Mouse (Mus musculus) heart, postnatal 10 days (tissue): Measurements from ENCODE around the gene Sstr5. TPM values are rescaled to one million over a fixed set of nuclear protein-coding genes. Genes with fewer than 3 reads are reported as not detected.

Experiments
- DNase-seq, 2 experiments: peaks; one replicate each; pipeline ENCODE4 v3.0.0; 2021
- intact Hi-C: fragments of 180-260 bp; cut with DNase I; formaldehyde crosslinking; loops from one replicate; pipeline ENCODE4 v1.15.1; 2025
- total RNA-seq, 2 experiments: library from RNA; stranded (reverse); gene quantifications; 2 replicates each; pipeline ENCODE4 v1.2.3; 2021

The Sstr5 gene
- total RNA-seq, 2 experiments from 2014 or later: not detected

DNA sequence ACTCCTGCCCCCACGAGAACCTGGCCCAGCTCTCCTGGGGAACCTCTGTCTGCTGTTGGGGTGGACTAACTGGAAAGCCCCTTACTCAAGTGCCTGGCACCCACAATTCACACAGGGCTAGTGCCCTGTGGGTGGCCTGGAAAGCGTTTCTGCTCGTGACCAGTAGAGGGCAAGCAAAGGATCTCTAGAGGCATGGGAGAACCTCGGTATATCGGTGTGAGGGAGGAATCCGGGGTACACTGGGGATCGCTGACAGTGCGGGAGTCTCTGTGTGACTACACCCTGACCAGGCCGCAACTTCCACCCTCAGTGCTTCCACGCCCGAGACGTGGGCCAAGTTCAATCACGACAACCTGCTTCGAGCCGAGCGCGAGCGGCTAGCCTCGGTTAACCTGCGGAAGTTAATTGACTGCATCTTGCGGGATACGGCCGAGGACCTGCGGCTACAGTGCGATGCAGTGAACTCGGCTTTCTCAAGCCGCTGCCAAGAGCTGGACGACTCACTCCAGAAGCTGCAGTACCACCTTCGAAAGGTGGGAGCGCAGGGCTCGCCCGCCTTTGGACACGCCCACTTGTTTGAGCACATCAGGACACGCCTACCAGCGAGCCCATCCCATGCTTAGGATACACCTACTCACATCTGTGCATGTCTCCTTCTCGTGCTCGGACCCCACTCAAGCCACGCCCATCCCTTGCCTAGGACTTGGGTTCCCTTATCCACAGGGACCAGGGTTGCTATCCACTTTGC lies 22.6 kb downstream of the Sstr5 start:
- intact Hi-C loops: no loop called here
- peak in 1 of 2 experiments; percentile 75 for DNase-seq

DNA sequence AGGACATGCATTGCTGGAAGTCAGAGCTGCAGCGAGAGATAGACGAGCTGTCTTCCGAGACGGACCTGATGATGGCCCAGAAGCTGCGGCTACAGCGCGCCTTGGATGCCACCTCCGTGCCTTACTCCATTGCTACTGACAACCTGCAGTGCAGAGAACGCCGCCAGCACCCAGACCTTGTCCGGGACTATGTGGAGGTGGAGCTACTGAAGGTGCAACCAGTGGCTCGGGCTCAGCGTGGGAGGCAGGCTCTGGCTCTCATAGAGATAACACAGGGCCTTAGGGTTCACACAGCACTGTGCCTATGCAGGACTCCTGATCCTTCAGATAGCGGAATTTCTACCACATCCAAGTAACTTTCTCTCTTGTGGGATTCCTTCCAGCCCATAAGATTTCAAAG lies 25.0 kb downstream of the Sstr5 start:
- intact Hi-C loops: no loop called here
- no peak for DNase-seq

DNA sequence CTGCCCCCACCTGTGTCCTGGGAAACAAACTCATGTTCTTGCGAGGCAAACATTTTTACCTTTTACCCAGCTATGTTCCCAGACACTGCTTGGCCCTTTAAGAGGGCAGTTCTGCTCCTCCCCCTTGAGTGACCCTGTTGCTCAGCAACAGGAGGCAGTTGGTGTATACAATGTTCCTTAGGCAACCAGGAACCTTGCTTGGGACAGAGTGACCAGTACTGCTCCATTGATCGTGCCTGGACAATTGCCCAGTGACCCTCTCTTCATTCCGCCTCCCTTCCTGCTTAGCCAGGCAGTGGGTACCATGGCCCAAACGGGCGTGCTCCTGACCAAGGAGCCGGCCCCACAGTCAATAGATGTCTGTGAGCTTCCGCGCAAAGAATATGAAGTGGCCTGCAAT lies 25.7 kb downstream of the Sstr5 start:
- peak; percentile 41 to 46 for DNase-seq
- intact Hi-C loops: no loop called here

DNA sequence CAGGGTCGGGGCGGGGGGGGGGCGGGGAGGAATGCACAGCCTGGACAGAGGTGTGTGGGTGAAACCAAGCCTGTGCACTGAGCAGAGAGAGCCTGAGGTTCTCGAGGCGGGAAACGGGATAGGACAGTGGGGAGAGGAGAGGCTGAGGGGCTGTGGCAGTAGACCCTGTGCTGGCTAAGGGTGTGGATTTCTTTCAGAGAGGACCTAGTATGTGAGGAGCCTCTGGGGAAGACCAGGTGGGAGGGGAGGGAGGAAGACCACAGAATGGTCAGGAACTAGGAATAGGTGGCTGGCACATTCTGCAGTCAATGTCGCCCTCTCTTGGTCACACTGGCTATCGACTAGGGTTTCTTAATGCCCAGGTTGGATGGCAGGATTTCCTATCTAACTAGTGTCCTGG lies 27.3 kb downstream of the Sstr5 start:
- DNase-seq: peak; percentile 72 to 82
- intact Hi-C loops: loop anchor here (1.0 to 5.0 kb wide), 3 partner anchors 71 to 182 kb away; no protein-coding TSS in a partner anchor

DNA sequence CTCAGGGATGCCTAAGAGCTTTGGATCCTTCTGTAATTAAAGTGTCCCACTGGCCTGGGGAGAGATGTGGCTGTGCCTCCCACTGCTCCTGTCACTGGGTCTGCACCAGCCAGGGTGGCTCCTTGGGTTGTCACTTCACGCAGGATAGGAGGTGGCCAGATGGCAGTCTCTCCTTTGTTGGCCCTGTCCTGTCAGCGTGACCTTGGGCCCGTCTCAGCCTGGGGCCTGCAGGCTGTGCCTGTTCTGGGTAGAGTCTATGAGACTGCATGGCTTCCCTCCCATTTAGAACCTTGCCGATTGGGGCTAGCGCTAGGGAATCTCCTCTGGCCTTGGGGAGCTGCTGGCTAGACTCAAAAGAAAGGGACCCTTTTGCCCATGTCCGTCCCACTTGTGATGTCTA lies 28.8 kb downstream of the Sstr5 start:
- intact Hi-C loops: loop anchor here (5.0 kb wide), 1 partner anchor 181 kb away; no protein-coding TSS in a partner anchor
- no peak for DNase-seq

DNA sequence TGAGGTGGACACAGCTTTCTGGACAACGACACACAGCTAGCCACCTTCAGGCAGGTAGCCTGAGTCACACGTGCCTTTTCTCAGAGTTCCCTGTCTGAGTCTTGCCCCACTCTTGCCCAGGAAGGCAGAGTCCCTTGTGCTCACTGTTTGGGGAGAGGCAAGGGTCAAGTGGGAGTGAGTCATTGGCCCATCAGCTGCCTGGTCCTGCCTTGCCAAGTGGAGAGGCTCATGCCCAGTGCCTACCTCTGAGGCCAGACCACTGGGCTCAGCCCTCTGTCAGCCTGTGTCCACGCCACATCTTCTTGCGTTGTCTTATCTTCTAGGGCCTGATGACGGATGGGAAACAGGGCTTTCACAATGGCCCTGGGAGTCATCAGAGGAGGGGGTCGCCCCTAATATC lies 29.3 kb downstream of the Sstr5 start:
- intact Hi-C loops: loop anchor here (2.0 to 5.0 kb wide), 2 partner anchors 33 to 180 kb away; no protein-coding TSS in a partner anchor
- no peak for DNase-seq

DNA sequence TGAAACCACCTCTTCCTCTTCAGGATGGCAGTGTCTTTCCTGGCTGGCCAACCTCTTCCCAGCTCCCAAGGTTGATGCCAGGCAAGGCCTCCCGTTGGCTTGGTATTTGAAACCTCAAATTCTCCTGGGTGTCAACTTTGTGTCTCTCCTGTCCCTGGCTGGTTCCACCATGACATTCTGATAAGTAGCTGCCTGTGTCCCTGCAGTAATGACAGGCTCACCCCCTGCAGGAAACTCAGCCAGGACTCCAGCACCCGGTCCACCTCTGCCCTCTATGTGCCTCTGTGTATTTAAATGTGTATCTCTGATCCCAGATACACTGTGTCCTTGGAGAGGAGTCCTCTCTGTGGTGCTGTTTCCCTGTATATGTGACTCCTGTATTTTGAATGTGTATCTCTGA lies 30.8 kb downstream of the Sstr5 start:
- intact Hi-C loops: loop anchor here (2.0 to 5.0 kb wide), 2 partner anchors 31 to 179 kb away; no protein-coding TSS in a partner anchor
- DNase-seq: no peak

DNA sequence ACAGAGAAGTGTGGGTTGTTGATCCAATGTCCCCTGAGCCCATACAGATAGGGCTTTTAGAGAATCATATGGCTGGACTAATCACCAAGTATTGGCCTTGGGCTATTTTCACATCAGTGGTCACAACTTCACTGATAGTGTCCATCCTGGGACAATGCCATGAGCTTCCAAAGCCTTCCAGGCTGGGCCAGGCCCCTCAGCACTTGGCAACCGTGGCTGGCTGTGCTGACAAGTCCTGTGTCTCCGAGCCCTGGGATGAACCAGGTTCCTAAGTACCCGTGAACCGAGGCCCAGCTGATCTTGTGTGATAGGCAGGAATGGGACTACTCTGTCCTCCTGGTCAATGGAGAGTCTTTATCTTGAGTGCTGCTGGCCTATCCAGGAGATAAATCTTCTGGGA lies 33.0 kb downstream of the Sstr5 start:
- intact Hi-C loops: no loop called here
- no peak for DNase-seq

DNA sequence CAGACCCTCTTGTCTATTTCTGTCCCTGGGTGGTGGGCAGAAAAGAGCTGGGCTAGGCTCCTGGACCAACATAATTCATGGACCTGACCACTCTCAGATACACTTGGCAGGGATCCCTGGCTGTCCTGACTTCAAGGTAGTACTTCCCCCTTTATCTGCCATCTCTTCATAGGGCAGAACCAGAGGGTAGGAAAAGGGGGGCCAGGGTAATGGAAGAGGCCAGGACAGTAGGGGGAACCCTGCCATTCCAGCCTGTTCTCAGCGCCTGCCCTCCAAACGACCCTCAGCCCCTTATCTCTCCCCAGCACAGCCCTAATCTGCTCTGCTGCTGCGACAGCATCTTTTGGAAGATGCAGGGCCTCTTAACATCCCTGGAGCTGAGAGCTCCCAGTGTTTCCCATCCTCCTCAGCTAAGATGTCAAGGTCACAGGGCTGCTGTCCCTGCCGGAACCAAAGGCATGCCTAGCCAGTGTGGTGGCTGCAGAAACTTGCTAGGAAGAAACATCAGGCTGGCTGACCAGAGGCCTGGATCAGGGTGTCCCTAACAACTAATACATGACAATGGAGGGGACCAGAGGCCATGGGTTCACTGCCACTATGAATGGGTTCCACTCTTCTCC lies 33.7 kb downstream of the Sstr5 start:
- intact Hi-C loops: no loop called here
- no peak for DNase-seq

DNA sequence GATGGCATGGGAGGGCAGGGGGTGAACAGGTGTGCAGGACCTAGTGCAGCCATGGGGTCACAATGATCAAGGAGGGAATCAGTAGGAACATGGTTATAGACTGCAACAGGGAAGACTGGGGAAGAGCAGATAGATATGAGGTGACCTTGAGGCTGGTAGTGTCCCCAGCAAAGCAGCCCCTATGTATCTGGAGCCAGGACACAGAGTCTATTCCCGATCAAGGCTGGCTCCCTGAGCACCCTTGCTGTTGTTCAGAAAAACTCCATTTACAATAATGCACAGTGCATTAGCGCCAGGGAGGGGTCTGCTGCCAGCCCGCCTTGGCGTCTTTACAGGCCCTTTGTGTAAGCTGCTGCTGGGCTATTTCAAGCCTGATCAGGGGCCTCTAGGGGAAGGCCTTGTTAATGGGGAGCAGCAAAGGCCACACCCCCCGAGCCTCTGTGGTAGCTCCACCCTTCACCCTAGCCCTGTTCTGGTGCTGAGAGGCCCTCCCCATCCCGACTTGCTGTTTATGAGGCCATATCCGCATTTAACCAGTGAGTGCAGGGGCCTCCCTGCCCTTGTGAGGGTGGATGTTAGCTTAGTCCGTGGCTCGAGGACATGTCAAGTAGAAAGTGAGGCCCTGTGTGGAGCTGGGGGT lies 34.7 kb downstream of the Sstr5 start:
- intact Hi-C loops: no loop called here
- DNase-seq: peak in 1 of 2 experiments; percentile 33

DNA sequence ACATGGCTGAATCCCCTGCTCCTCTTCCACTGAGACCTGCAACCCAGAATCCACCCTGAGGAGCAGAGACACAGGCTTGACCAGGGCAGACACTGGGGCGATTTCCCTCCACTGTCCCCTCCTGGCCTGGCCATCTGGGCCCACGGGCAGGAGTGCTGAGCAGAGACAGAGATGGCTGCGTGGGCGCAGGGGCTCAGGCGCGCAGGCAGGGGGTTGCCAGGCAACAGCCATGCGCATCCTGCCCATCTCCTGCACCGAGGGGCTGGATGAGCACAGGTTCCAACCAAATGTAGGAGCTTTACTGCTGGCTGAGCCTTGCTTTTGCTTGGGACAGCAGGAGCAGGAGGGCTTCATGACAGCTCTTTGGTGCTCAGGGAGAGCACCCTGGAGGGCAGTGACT lies 40.5 kb downstream of the Sstr5 start:
- intact Hi-C loops: no loop called here

DNA sequence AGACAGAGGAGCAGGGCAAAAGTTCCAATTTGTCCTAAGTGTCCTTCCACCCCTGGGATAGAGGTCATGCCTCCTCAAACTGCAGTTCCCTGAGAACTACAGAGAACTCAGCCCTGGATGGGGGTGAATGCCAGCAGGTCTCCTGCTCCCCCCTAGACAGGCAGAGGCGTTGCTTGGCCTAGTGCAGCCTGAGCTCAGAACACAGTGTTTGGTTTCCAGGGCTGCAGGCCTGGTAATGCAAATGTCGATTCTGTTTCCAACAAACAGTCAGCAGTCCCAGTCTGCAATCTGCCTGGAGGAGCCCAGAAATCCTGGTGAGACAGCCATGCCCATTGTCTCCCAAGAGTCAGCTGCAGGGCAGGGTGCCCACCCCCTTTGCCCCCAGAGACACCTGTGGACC lies 42.8 kb downstream of the Sstr5 start, which contains the start of gene Tekt4:
Gene Tekt4, plus strand, starts transcription at position 344 of the 400 bp plus-strand sequence.
- no peak for DNase-seq
- intact Hi-C loops: no loop called here

More for the DNA sequence above, 40.5 kb downstream of the Sstr5 start:
- no peak for DNase-seq

DNA sequence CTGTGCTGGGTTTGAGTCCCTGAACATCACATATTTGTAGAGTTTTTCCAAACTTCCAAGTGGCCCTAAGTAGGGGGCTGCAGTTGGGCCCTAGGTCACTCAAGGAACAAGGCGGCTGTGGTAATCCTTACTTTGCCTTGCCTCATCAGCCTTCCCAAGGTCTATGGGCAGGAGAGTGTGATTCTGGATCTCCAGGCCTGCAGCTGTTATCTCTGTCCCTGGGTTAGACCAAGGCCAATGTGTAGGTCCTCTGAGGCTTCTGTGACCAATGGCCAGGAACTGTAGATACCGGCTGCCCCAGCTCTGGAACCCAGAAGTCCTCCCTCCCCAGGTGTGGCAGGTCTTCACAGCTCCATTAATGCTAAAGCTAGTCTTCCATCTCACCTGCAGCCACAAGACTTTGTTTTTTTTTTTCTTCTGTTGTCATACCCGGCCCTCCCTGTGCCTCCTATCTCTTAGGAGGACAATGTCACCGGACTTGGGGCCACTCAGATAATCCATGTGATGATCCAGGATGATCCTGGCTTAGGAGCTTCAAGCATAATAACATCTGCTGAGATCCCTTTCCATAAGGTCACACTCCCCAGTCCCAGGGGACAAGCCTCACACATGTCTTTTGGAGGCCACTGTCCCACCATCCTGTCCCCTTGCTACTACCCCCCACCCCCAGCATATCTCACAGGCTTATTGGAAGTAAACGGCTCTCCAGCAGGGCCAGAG lies 44.7 kb downstream of the Sstr5 start:
- intact Hi-C loops: no loop called here
- no peak for DNase-seq

DNA sequence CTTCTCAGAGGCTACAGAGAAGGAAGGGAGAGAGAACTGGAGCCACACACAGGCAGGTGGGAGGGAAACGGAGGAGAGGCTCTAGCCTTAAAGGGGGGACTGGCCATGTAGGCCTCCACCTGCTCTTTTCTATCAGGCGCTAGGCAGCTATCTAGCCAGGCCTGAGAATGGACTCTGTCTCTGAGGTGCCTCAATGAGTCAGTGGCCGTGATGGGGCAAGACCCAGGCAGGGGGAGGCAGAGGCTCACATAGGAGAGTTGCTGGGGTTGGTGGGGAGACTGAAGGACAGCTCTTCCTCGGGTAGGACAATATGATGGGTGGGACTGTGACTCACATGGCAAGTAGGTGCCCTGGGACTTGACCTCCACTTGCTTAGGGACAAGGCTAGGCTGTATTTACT lies 46.8 kb downstream of the Sstr5 start:
- intact Hi-C loops: no loop called here

DNA sequence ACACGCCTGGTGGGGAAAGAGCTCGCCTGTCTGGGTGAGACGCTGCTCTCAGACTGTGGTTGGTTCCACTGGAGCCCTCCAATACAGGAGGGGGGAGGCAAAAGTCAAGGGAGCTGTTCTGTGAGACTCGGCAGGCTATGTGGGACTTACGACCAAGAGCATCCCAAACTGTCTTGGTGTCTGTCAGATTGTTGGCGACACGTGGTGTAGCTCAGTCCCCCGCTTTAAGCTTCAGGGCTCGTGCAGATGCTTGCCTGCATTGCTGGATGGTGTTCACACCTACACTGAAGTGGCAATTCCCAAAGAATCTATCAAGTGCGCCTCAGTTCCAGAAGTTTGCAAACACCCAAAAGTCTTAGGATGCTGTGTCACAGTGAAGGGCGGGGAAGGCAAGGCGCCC lies 49.2 kb downstream of the Sstr5 start:
- intact Hi-C loops: no loop called here
- no peak for DNase-seq

More for the DNA sequence above, 46.8 kb downstream of the Sstr5 start:
- no peak for DNase-seq

DNA sequence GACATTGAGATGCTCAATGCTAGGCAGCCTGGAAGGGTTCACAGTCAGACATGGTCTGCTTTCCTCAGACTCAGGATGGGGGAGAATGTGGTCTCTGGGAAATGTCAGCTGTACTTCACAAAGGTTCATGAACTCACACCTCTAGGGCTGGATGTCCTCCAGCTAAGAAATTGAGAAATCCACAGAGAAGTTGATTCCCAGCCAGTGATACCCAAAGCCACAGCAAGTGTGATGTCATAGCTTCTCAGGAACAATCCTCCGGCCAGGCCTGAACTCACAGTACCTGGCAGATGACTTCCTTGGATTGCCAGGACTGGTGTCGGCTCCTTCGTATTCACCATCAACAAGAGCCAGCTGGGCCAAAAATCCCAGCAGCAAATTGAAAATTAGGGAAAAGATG lies 51.2 kb downstream of the Sstr5 start:
- no peak for DNase-seq
- intact Hi-C loops: no loop called here

DNA sequence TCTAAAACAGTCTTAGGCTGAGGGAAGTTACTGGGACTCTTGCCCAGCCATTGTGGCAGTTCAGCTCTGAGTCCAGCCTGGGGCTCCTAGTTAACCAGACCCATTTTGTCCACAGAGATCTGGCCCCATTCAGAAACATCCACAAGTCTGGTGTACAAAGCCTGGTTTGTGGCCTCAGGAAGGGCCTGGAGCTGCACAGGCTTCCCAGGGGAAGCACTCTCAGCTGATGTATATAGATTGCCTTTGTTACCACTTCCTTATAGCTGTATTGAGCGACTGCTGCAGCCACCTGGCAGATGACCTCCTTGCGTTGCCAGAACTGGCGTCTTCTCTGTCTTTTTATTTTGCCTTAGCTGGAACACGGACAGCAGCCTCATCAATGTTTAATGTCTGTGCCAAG lies 52.0 kb downstream of the Sstr5 start:
- intact Hi-C loops: no loop called here
- DNase-seq: no peak

DNA sequence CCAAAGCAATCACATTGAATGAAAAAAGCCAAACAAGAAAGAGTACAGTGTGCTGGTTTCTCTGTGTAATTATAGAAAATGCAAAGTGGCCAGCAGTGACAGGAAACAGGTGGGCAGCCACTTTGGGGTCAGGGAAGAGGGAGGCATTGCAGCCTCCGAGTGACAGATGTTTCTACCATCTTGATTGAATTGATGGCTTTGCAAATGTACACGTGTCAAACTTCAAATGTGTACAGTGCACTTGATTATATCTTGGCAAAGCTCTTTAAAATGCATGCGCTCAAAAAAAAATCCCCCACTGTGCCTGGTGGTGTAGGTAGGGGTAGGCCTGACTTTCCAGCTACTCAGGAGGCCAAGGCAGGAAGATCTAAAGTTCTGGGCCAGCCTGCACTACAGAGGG lies 54.2 kb downstream of the Sstr5 start:
- no peak for DNase-seq
- intact Hi-C loops: no loop called here

DNA sequence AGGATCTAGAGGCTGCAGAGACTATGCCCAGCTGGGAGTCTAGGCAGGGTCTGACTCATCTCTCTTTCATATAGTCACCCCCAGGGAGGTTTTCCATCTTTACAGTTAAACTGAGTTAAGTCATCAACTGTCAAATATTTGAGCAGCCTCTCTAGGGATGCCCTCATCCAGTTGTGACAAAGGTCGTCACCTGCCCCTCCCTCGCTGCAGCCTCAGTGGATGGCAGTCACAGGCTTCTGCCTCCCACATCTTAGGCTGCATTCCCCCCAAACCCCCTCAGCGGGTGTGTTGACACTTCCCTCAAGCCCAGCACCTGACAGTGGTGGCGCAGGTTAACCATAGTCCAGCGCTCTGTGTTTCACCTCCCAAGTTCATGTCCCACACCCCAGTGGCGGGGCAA lies 55.7 kb downstream of the Sstr5 start:
- intact Hi-C loops: no loop called here
- no peak for DNase-seq
